Mouse (Mus musculus) heart, postnatal 10 days (tissue): ENCODE measurements at regions not wholly inside any gene's neighbourhood (a gene's known extent, or its start where the extent isn't known, plus 50 kb on each side); places are given as distances from the start of the nearest gene placed in this dataset.

ENCODE experiments used
- DNase-seq, 2 experiments: peaks; one replicate each; pipeline ENCODE4 v3.0.0; 2021
- intact Hi-C: fragments of 180-260 bp; cut with DNase I; formaldehyde crosslinking; loops from one replicate; pipeline ENCODE4 v1.15.1; 2025

- intact Hi-C loops: no loop called here
- DNase-seq: no peak
Measured at GRCm38 (mm10) chr1:137212856-137213255, 252.6 kb upstream of the Nr5a2 start.

GRCm38 (mm10) chr1:137204371-137204770, 244.1 kb upstream of the Nr5a2 start:
- no peak for DNase-seq
- intact Hi-C loops: no loop called here

GRCm38 (mm10) chr1:137203512-137203911, 243.3 kb upstream of the Nr5a2 start:
- DNase-seq: no peak
- intact Hi-C loops: no loop called here

GRCm38 (mm10) chr1:137200931-137201330, 240.7 kb upstream of the Nr5a2 start:
- no peak for DNase-seq
- intact Hi-C loops: no loop called here

GRCm38 (mm10) chr1:137195962-137196361, 235.7 kb upstream of the Nr5a2 start:
- no peak for DNase-seq
- intact Hi-C loops: no loop called here

- no peak for DNase-seq
- intact Hi-C loops: no loop called here
Measured at GRCm38 (mm10) chr1:137195065-137195620, 234.9 kb upstream of the Nr5a2 start.

- intact Hi-C loops: no loop called here
- DNase-seq: no peak
Measured at GRCm38 (mm10) chr1:137178231-137178630, 218.0 kb upstream of the Nr5a2 start.

GRCm38 (mm10) chr1:137176696-137177095, 216.4 kb upstream of the Nr5a2 start:
- DNase-seq: no peak
- intact Hi-C loops: no loop called here

- no peak for DNase-seq
- intact Hi-C loops: loop anchor here (5.0 kb wide), 1 partner anchor 47 kb away; no protein-coding TSS in a partner anchor
Measured at GRCm38 (mm10) chr1:137174081-137174480, 213.8 kb upstream of the Nr5a2 start.

GRCm38 (mm10) chr1:137172128-137172527, 211.9 kb upstream of the Nr5a2 start:
- intact Hi-C loops: loop anchor here (5.0 kb wide), 1 partner anchor 45 kb away; no protein-coding TSS in a partner anchor
- no peak for DNase-seq

GRCm38 (mm10) chr1:137171451-137171850, 211.2 kb upstream of the Nr5a2 start:
- intact Hi-C loops: loop anchor here (5.0 kb wide), 1 partner anchor 44 kb away; no protein-coding TSS in a partner anchor
- no peak for DNase-seq

GRCm38 (mm10) chr1:137147891-137148290, 187.6 kb upstream of the Nr5a2 start:
- DNase-seq: peak in 1 of 2 experiments; percentile 3
- intact Hi-C loops: no loop called here

- peak; percentile 11 to 19 for DNase-seq
- intact Hi-C loops: no loop called here
Measured at GRCm38 (mm10) chr1:137141879-137142570, 181.8 kb upstream of the Nr5a2 start.

GRCm38 (mm10) chr1:137141372-137141771, 181.1 kb upstream of the Nr5a2 start:
- intact Hi-C loops: no loop called here
- DNase-seq: no peak

- no peak for DNase-seq
- intact Hi-C loops: no loop called here
Measured at GRCm38 (mm10) chr1:137136156-137136555, 175.9 kb upstream of the Nr5a2 start.

- intact Hi-C loops: no loop called here
Measured at GRCm38 (mm10) chr1:137133734-137134133, 173.5 kb upstream of the Nr5a2 start.

GRCm38 (mm10) chr1:137130264-137130663, 170.0 kb upstream of the Nr5a2 start:
- intact Hi-C loops: no loop called here

More at GRCm38 (mm10) chr1:137133734-137134133, 173.5 kb upstream of the Nr5a2 start:
- no peak for DNase-seq

GRCm38 (mm10) chr1:137129116-137129515, 168.9 kb upstream of the Nr5a2 start:
- intact Hi-C loops: loop anchor here (5.0 kb wide), 1 partner anchor 43 kb away; no protein-coding TSS in a partner anchor

More at GRCm38 (mm10) chr1:137130264-137130663, 170.0 kb upstream of the Nr5a2 start:
- DNase-seq: no peak

GRCm38 (mm10) chr1:137117866-137118265, 157.6 kb upstream of the Nr5a2 start:
- intact Hi-C loops: no loop called here

More at GRCm38 (mm10) chr1:137129116-137129515, 168.9 kb upstream of the Nr5a2 start:
- DNase-seq: no peak

GRCm38 (mm10) chr1:137106444-137106843, 146.2 kb upstream of the Nr5a2 start:
- no peak for DNase-seq
- intact Hi-C loops: no loop called here

More at GRCm38 (mm10) chr1:137117866-137118265, 157.6 kb upstream of the Nr5a2 start:
- no peak for DNase-seq

- no peak for DNase-seq
- intact Hi-C loops: no loop called here
Measured at GRCm38 (mm10) chr1:137091762-137092161, 131.5 kb upstream of the Nr5a2 start.

- intact Hi-C loops: no loop called here
- DNase-seq: no peak
Measured at GRCm38 (mm10) chr1:137088148-137088547, 127.9 kb upstream of the Nr5a2 start.
